Mouse (Mus musculus) myocyte (in vitro differentiated cells): ENCODE measurements around the gene Marcksl1. TPM values are rescaled to one million over a fixed set of nuclear protein-coding genes. Genes with fewer than 3 reads are reported as not detected.

Source experiments
- H3K27me3 ChIP-seq: one replicate; pipeline ENCODE4 v1.6.1; 2011; ENCODE audit not compliant: control insufficient read depth, insufficient read depth, insufficient read length
- H3K36me3 ChIP-seq: one replicate; pipeline ENCODE4 v1.6.1; 2011; ENCODE audit not compliant: control insufficient read depth, insufficient read depth
- H3K4me2 ChIP-seq: one replicate; pipeline ENCODE4 v1.6.1; 2011; ENCODE audit warnings: low read depth, control low read depth
- H3K4me3 ChIP-seq: one replicate; pipeline ENCODE4 v1.5.1; 2011; ENCODE audit warnings: mild to moderate bottlenecking, control low read depth, moderate library complexity
- H3K79me2 ChIP-seq: one replicate; pipeline ENCODE4 v1.6.1; 2011; ENCODE audit not compliant: control insufficient read depth, insufficient read depth
- H3ac ChIP-seq: one replicate; pipeline ENCODE4 v1.6.1; 2011; ENCODE audit not compliant: control insufficient read depth, insufficient read length
- CEBPB ChIP-seq: IDR thresholded peaks from 2 replicates; pipeline ENCODE4 v1.6.1; 2011; ENCODE audit warnings: mild to moderate bottlenecking, moderate library complexity; ENCODE audit not compliant: poor library complexity, insufficient read depth, severe bottlenecking
- E2F4 ChIP-seq: IDR thresholded peaks from one replicate; pipeline ENCODE4 v1.6.1; 2011; ENCODE audit warnings: mild to moderate bottlenecking, control low read depth, moderate library complexity; ENCODE audit not compliant: insufficient read depth
- MAX ChIP-seq: IDR thresholded peaks from one replicate; pipeline ENCODE4 v1.6.1; 2011; ENCODE audit warnings: low read depth, mild to moderate bottlenecking, control low read depth
- MYOD1 ChIP-seq, 3 experiments: IDR thresholded peaks; one replicate each; pipeline ENCODE4 v1.6.1; 2011; ENCODE audit warnings: control low read depth in 2 of 3, low read depth in 2 of 3, mild to moderate bottlenecking in 2 of 3, moderate library complexity in 1 of 3; ENCODE audit not compliant: insufficient read length in 2 of 3, control insufficient read depth in 1 of 3
- MYOG ChIP-seq, 3 experiments: IDR thresholded peaks; one replicate each; pipeline ENCODE4 v1.6.1; 2011; ENCODE audit warnings: control low read depth in 2 of 3, low read depth in 2 of 3, mild to moderate bottlenecking in 2 of 3; ENCODE audit not compliant: insufficient read length in 2 of 3, control insufficient read depth in 1 of 3, insufficient read depth in 1 of 3
- POLR2A ChIP-seq: IDR thresholded peaks from one replicate; pipeline ENCODE4 v1.6.1; 2011; ENCODE audit warnings: low read depth, mild to moderate bottlenecking, control low read depth, moderate library complexity; ENCODE audit not compliant: insufficient read length
- POLR2AphosphoS2 ChIP-seq: IDR thresholded peaks from one replicate; pipeline ENCODE4 v1.6.1; 2011; ENCODE audit warnings: low read depth, control low read depth; ENCODE audit not compliant: insufficient read length
- REST ChIP-seq: IDR thresholded peaks from one replicate; pipeline ENCODE4 v1.6.1; 2011; ENCODE audit warnings: mild to moderate bottlenecking, control low read depth, moderate library complexity; ENCODE audit not compliant: insufficient read depth, insufficient read length
- SRF ChIP-seq: IDR thresholded peaks from one replicate; pipeline ENCODE4 v1.6.1; 2011; ENCODE audit warnings: low read depth; ENCODE audit not compliant: control insufficient read depth, insufficient read length
- TCF12 ChIP-seq: IDR thresholded peaks from one replicate; pipeline ENCODE4 v1.6.1; 2011; ENCODE audit warnings: mild to moderate bottlenecking, control low read depth; ENCODE audit not compliant: poor library complexity, insufficient read depth, severe bottlenecking
- TCF3 ChIP-seq: IDR thresholded peaks from one replicate; pipeline ENCODE4 v1.6.1; 2011; ENCODE audit warnings: low read depth, control low read depth; ENCODE audit not compliant: insufficient read length
- USF1 ChIP-seq: IDR thresholded peaks from one replicate; pipeline ENCODE4 v1.6.1; 2011; ENCODE audit warnings: low read depth, mild to moderate bottlenecking, control low read depth, moderate library complexity
- polyA plus RNA-seq: library from polyadenylated mRNA; unstranded; fragments of >200 nt; fragmentation: generic; extraction: Trizol; gene quantifications from one replicate; pipeline ENCODE4 v1.2.1, GENCODE M21; 2012; ENCODE audit warnings: missing spikeins

Marcksl1 gene
- polyA plus RNA-seq, 1 experiment, result 41.6 TPM

GRCm38 (mm10) chr4:129498941-129499340 lies 14.4 kb upstream of the Marcksl1 start:
- Histone ChIP-seq H3K36me3 (no peaks in the 10 kb centered on the region), H3K4me2 (no peak overlapping the region), H3K79me2 (no peaks in the 10 kb centered on the region), H3ac (no peak overlapping the region), H3K27me3 (no peaks in the 10 kb centered on the region), H3K4me3 (no peak overlapping the region)
- TF ChIP-seq REST (no peak), POLR2A (no peak), USF1 (no peak), TCF3 (no peak), SRF (no peak), MYOD1 (IDR thresholded peaks at IDR 0.05; ENCODE audit: control insufficient read depth in 1 of 3, insufficient read length in 2 of 3, low read depth in 2 of 3) (no peak), MAX (no peak), E2F4 (no peak), CEBPB (no peak), TCF12 (no peak), POLR2AphosphoS2 (no peak)

GRCm38 (mm10) chr4:129500017-129500416 lies 13.4 kb upstream of the Marcksl1 start:
- Histone ChIP-seq H3K4me2 (no peak overlapping the region), H3K27me3 (no peaks in the 10 kb centered on the region), H3K79me2 (no peaks in the 10 kb centered on the region), H3ac (no peak overlapping the region), H3K36me3 (no peaks in the 10 kb centered on the region), H3K4me3 (no peak overlapping the region)
- no peak for TF ChIP-seq SRF
- TF ChIP-seq TCF12, result no peak
- no peak for TF ChIP-seq MYOD1 (IDR thresholded peaks at IDR 0.05; ENCODE audit: control insufficient read depth in 1 of 3, insufficient read length in 2 of 3, low read depth in 2 of 3)

- TF ChIP-seq E2F4 (no peak), POLR2AphosphoS2 (no peak), TCF3 (no peak), REST (no peak), TCF12 (no peak), MAX (no peak), USF1 (no peak), CEBPB (no peak), MYOG (IDR thresholded peaks at IDR 0.05; ENCODE audit: control insufficient read depth in 1 of 3, insufficient read depth in 1 of 3, insufficient read length in 2 of 3, low read depth in 2 of 3) (no peak), POLR2A (no peak), MYOD1 (IDR thresholded peaks at IDR 0.05; ENCODE audit: control insufficient read depth in 1 of 3, insufficient read length in 2 of 3, low read depth in 2 of 3) (no peak), SRF (no peak)
These were observed 12.5 kb upstream of the Marcksl1 start for GRCm38 (mm10) chr4:129500607-129501566.

GRCm38 (mm10) chr4:129502327-129502888 lies 11.0 kb upstream of the Marcksl1 start:
- no peak overlapping the region for H3K4me2 ChIP-seq
- no peak for TF ChIP-seq TCF3
- no peak for TF ChIP-seq MYOD1 (IDR thresholded peaks at IDR 0.05; ENCODE audit: control insufficient read depth in 1 of 3, insufficient read length in 2 of 3, low read depth in 2 of 3)
- no peak for TF ChIP-seq MAX
- no peak for TF ChIP-seq USF1
- no peak for TF ChIP-seq TCF12
- no peak for TF ChIP-seq CEBPB
- no peak overlapping the region for H3ac ChIP-seq
- H3K27me3 ChIP-seq, result no peaks in the 10 kb centered on the region
- no peaks in the 10 kb centered on the region for H3K79me2 ChIP-seq
- H3K4me3 ChIP-seq, result no peak overlapping the region
- no peaks in the 10 kb centered on the region for H3K36me3 ChIP-seq

More at GRCm38 (mm10) chr4:129500607-129501566, 12.5 kb upstream of the Marcksl1 start:
- Histone ChIP-seq H3K27me3 (no peaks in the 10 kb centered on the region), H3K79me2 (no peaks in the 10 kb centered on the region), H3K4me3 (no peak overlapping the region), H3ac (no peak overlapping the region), H3K4me2 (peak overlapping the region; percentile 8), H3K36me3 (no peaks in the 10 kb centered on the region)

GRCm38 (mm10) chr4:129502901-129503444 lies 10.4 kb upstream of the Marcksl1 start:
- Histone ChIP-seq H3K36me3 (no peaks in the 10 kb centered on the region), H3K4me3 (no peak overlapping the region), H3K27me3 (no peaks in the 10 kb centered on the region), H3K79me2 (no peaks in the 10 kb centered on the region), H3K4me2 (no peak overlapping the region), H3ac (no peak overlapping the region)
- TF ChIP-seq TCF3, result no peak
- no peak for TF ChIP-seq CEBPB
- no peak for TF ChIP-seq E2F4
- TF ChIP-seq SRF, result no peak
- no peak for TF ChIP-seq POLR2AphosphoS2
- TF ChIP-seq MAX, result no peak
- no peak for TF ChIP-seq REST
- no peak for TF ChIP-seq USF1
- TF ChIP-seq MYOD1 (IDR thresholded peaks at IDR 0.05; ENCODE audit: control insufficient read depth in 1 of 3, insufficient read length in 2 of 3, low read depth in 2 of 3), result no peak
- TF ChIP-seq POLR2A, result no peak
- no peak for TF ChIP-seq MYOG (IDR thresholded peaks at IDR 0.05; ENCODE audit: control insufficient read depth in 1 of 3, insufficient read depth in 1 of 3, insufficient read length in 2 of 3, low read depth in 2 of 3)
- TF ChIP-seq TCF12, result no peak
